Mouse (Mus musculus) forebrain, embryonic 14.5 days (tissue): ENCODE measurements around the gene Chst3. TPM values are rescaled to one million over a fixed set of nuclear protein-coding genes. Genes with fewer than 3 reads are reported as not detected.
"Not testable (repeated sequence)": the region's sequence is repeated elsewhere in the genome, so short reads cannot be mapped to it uniquely, and the experiment has no call there.

Source experiments
- ATAC-seq: fragments of 200-750 bp; cut with Nextera tagmentation; 2 replicates; pipeline ENCODE4 v1.8.0; 2017; ENCODE audit warnings: mild to moderate bottlenecking, moderate library complexity
- DNase-seq: peaks from one replicate; pipeline ENCODE4 v3.0.0-alpha.2; 2015; ENCODE audit warnings: low spot score
- H3K27ac ChIP-seq: fragments of 300-500 bp; sonication (generic); 2 replicates; pipeline ENCODE4 v1.5.1; 2014; ENCODE audit warnings: low read depth, mild to moderate bottlenecking, control low read depth, low read length, moderate library complexity
- H3K27me3 ChIP-seq: fragments of 300-500 bp; sonication (generic); replicated peaks from 2 replicates; pipeline ENCODE4 v1.6.1; 2014; ENCODE audit warnings: low read length, control low read depth, mixed read lengths; ENCODE audit not compliant: control insufficient read depth, insufficient read depth
- H3K36me3 ChIP-seq: fragments of 300-500 bp; sonication (generic); 2 replicates; pipeline ENCODE4 v1.6.1; 2014; ENCODE audit warnings: low read length, control low read depth; ENCODE audit not compliant: control insufficient read depth, insufficient read depth
- H3K4me1 ChIP-seq: fragments of 300-500 bp; sonication (generic); 2 replicates; pipeline ENCODE4 v1.6.1; 2014; ENCODE audit warnings: antibody characterized with exemption, low read length, control low read depth; ENCODE audit not compliant: control insufficient read depth, insufficient read depth
- H3K4me2 ChIP-seq: fragments of 300-500 bp; sonication (generic); 2 replicates; pipeline ENCODE4 v1.6.1; 2014; ENCODE audit warnings: mild to moderate bottlenecking, control low read depth, low read length
- H3K4me3 ChIP-seq: fragments of 300-500 bp; sonication (generic); 2 replicates; pipeline ENCODE4 v1.5.1; 2014; ENCODE audit warnings: low read depth, low read length, control low read depth
- H3K9ac ChIP-seq: fragments of 300-500 bp; sonication (generic); 2 replicates; pipeline ENCODE4 v1.6.1; 2014; ENCODE audit warnings: mild to moderate bottlenecking, low read length, control low read depth, moderate library complexity
- H3K9me3 ChIP-seq: fragments of 300-500 bp; sonication (generic); replicated peaks from 2 replicates; pipeline ENCODE4 v1.6.1; 2016; ENCODE audit warnings: low read length, control low read depth, mixed read lengths; ENCODE audit not compliant: control insufficient read depth
- WGBS: fragments of 180-500 bp; shearing (Covaris S2); extraction: QIAGEN DNeasy Blood & Tissue Kit; methylation state at CpG from one replicate; pipeline ENCODE4 v1.1.7; 2014; 5-methylcytosine and 5-hydroxymethylcytosine counted together
- polyA plus RNA-seq: library from polyadenylated mRNA; unstranded; fragments of >200 nt; fragmentation: Nextera tagmentation; extraction: Ambion mirVana; gene quantifications from 2 replicates; pipeline ENCODE4 v1.2.1, GENCODE M21; 2014

Gene Chst3
- polyA plus RNA-seq, 1 experiment from 2014 or later, result 0.70 TPM

DNA sequence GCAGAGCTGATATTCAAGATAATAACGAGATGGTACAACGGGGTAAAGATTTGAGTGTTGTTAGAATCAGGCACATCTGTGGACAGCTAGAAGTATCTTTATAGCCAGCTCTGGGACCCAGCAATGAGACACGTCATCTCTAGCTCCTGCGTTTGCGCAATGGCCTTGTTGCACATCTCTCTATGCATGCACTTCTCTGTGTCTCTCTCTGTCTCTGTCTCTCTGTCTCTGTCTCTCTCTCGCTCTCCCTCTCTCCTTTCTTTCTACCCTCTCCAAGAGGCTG lies 56.1 kb downstream of the Chst3 start:
- Histone ChIP-seq H3K9ac (no peak overlapping the region), H3K4me1 (no peaks in the 10 kb centered on the region), H3K36me3 (no peaks in the 10 kb centered on the region), H3K9me3 (no peaks in the 10 kb centered on the region), H3K27ac (no peak overlapping the region), H3K4me3 (no peak overlapping the region), H3K27me3 (no peaks in the 10 kb centered on the region), H3K4me2 (no peak overlapping the region)
- no peak for DNase-seq
- WGBS, result 96% methylated on average over 6 of the region's 6 CpGs
- no peak for ATAC-seq

GRCm38 (mm10) chr10:60162184-60162972 lies 56.7 kb downstream of the Chst3 start:
- not testable (repeated sequence) for H3K9ac ChIP-seq, H3K9me3 ChIP-seq, H3K36me3 ChIP-seq, H3K4me1 ChIP-seq, H3K4me3 ChIP-seq, H3K27ac ChIP-seq, DNase-seq, H3K27me3 ChIP-seq, H3K4me2 ChIP-seq, ATAC-seq
- WGBS, result 86% methylated on average over 8 of the region's 8 CpGs

GRCm38 (mm10) chr10:60161397-60161796 lies 57.7 kb downstream of the Chst3 start:
- H3K27ac ChIP-seq, H3K4me2 ChIP-seq, H3K4me1 ChIP-seq, ATAC-seq, DNase-seq, H3K9ac ChIP-seq, H3K4me3 ChIP-seq, H3K36me3 ChIP-seq, H3K9me3 ChIP-seq, H3K27me3 ChIP-seq: not testable (repeated sequence)
- 72% methylated on average over 3 of the region's 3 CpGs for WGBS

- no peaks in the 10 kb centered on the region for H3K9me3 ChIP-seq
- H3K4me1 ChIP-seq, result no peaks in the 10 kb centered on the region
- H3K4me2 ChIP-seq, result no peak overlapping the region
- no peak overlapping the region for H3K4me3 ChIP-seq
- H3K27me3 ChIP-seq, result no peaks in the 10 kb centered on the region
- DNase-seq, result no peak
- no peak overlapping the region for H3K27ac ChIP-seq
- H3K36me3 ChIP-seq, result no peaks in the 10 kb centered on the region
- H3K9ac ChIP-seq, result no peak overlapping the region
- 91% methylated on average over 3 of the region's 3 CpGs for WGBS
- no peak for ATAC-seq
Measured at GRCm38 (mm10) chr10:60158144-60158543, 60.9 kb downstream of the Chst3 start.

GRCm38 (mm10) chr10:60156016-60156415 lies 63.0 kb downstream of the Chst3 start:
- Histone ChIP-seq H3K27ac (no peak overlapping the region), H3K36me3 (no peaks in the 10 kb centered on the region), H3K4me1 (no peaks in the 10 kb centered on the region), H3K9me3 (no peaks in the 10 kb centered on the region), H3K27me3 (no peaks in the 10 kb centered on the region), H3K9ac (no peak overlapping the region), H3K4me2 (no peak overlapping the region), H3K4me3 (no peak overlapping the region)
- ATAC-seq (no peak), DNase-seq (no peak)

GRCm38 (mm10) chr10:60151107-60151663 lies 67.9 kb downstream of the Chst3 start:
- Histone ChIP-seq H3K27ac (no peak overlapping the region), H3K9ac (no peak overlapping the region), H3K27me3 (no peaks in the 10 kb centered on the region), H3K4me2 (no peak overlapping the region), H3K4me3 (no peak overlapping the region), H3K4me1 (no peaks in the 10 kb centered on the region), H3K36me3 (no peaks in the 10 kb centered on the region), H3K9me3 (no peaks in the 10 kb centered on the region)
- DNase-seq (no peak), ATAC-seq (no peak)
- WGBS, result 68% methylated on average over 6 of the region's 6 CpGs

GRCm38 (mm10) chr10:60148087-60148486 lies 71.0 kb downstream of the Chst3 start:
- Histone ChIP-seq H3K9me3 (no peaks in the 10 kb centered on the region), H3K9ac (no peak overlapping the region), H3K4me2 (no peak overlapping the region), H3K36me3 (no peaks in the 10 kb centered on the region), H3K4me1 (no peaks in the 10 kb centered on the region), H3K27ac (no peak overlapping the region), H3K27me3 (no peaks in the 10 kb centered on the region), H3K4me3 (no peak overlapping the region)
- WGBS, result 2% methylated on average over 5 of the region's 5 CpGs
- DNase-seq (peak; percentile 88), ATAC-seq (peak; percentile 77; the same call in 1 of the 2 replicates)

GRCm38 (mm10) chr10:60147510-60148047 lies 71.5 kb downstream of the Chst3 start:
- H3K27ac ChIP-seq, DNase-seq, H3K4me3 ChIP-seq, ATAC-seq, H3K36me3 ChIP-seq, H3K9me3 ChIP-seq, H3K9ac ChIP-seq, H3K4me2 ChIP-seq, H3K4me1 ChIP-seq, H3K27me3 ChIP-seq: not testable (repeated sequence)
- WGBS, result 67% methylated on average over 10 of the region's 10 CpGs

- Histone ChIP-seq H3K27me3 (no peaks in the 10 kb centered on the region), H3K4me2 (no peak overlapping the region), H3K36me3 (no peaks in the 10 kb centered on the region), H3K27ac (no peak overlapping the region), H3K4me1 (no peaks in the 10 kb centered on the region), H3K9ac (no peak overlapping the region), H3K9me3 (no peaks in the 10 kb centered on the region), H3K4me3 (no peak overlapping the region)
- ATAC-seq (no peak), DNase-seq (no peak)
- WGBS, result 82% methylated on average over 3 of the region's 3 CpGs
Measured at GRCm38 (mm10) chr10:60141656-60142160, 77.4 kb downstream of the Chst3 start.
